Mouse (Mus musculus): ENCODE results near the gene Cchcr1. TPM values are rescaled to one million over a fixed set of nuclear protein-coding genes. Genes with fewer than 3 reads are reported as not detected.
"Not testable (repeated sequence)": the region's sequence is repeated elsewhere in the genome, so short reads cannot be mapped to it uniquely, and the experiment has no call there.

Gene Cchcr1
- polyA plus RNA-seq (2015; fragmentation: Nextera tagmentation; extraction: Ambion mirVana): 15.4 and 15.8 TPM in 2 replicates

- H3K27ac ChIP-seq: peak within 1 kb of the TSS; percentile 65; the same call in 1 of the 2 replicates
- ATAC-seq: peak; percentile 98
Measured at GRCm38 (mm10) chr17:35516652-35517500, at the start of gene Cchcr1, which contains the start of gene Tcf19. Gene Cchcr1 (plus strand): TSS chr17:35517100. Gene Tcf19 (minus strand): TSS chr17:35516824.

GRCm38 (mm10) chr17:35468936-35469335 is 48.0 kb upstream of the Cchcr1 start:
- ATAC-seq: not testable (repeated sequence)
- WGBS: 69% methylated on average over 3 of the region's 3 CpGs

More at GRCm38 (mm10) chr17:35516652-35517500, at the start of gene Cchcr1, which contains the start of gene Tcf19:
- H3K27me3 ChIP-seq (replicated peaks): no peaks in the 10 kb centered on the region
- H3K4me1 ChIP-seq (replicated peaks): peaks cover 21% of the 10 kb centered on the region
- H3K9ac ChIP-seq: peak within 1 kb of the TSS; percentile 64
- under 1% methylated on average over 66 of the region's 67 CpGs for WGBS
- no peaks in the 10 kb centered on the region for H3K36me3 ChIP-seq
- no peaks in the 10 kb centered on the region for H3K9me3 ChIP-seq
- peak within 1 kb of the TSS; percentile 58 for H3K4me3 ChIP-seq (replicated peaks)
- H3K4me2 ChIP-seq (replicated peaks): peak within 1 kb of the TSS; percentile 87

GRCm38 (mm10) chr17:35469842-35470751 is 46.8 kb upstream of the Cchcr1 start, which contains the start of gene H2-Q10:
Gene H2-Q10 (plus strand): TSS chr17:35470089.
- no peaks in the 10 kb centered on the region for H3K9me3 ChIP-seq
- peaks cover 20% of the 10 kb centered on the region for H3K27me3 ChIP-seq (replicated peaks)
- peak within 1 kb of the TSS; percentile 92 for H3K4me2 ChIP-seq (replicated peaks)
- H3K27ac ChIP-seq: no peak within 1 kb of the TSS
- H3K4me3 ChIP-seq (replicated peaks): peak within 1 kb of the TSS; percentile 43
- 1% methylated on average over 80 of the region's 80 CpGs for WGBS
- no peaks in the 10 kb centered on the region for H3K36me3 ChIP-seq
- H3K9ac ChIP-seq: peak within 1 kb of the TSS; percentile 31
- ATAC-seq: peak; percentile 84
- H3K4me1 ChIP-seq (replicated peaks): peaks cover 11% of the 10 kb centered on the region; the same call in 1 of the 2 replicates

More at GRCm38 (mm10) chr17:35468936-35469335, 48.0 kb upstream of the Cchcr1 start:
- not testable (repeated sequence) for H3K36me3 ChIP-seq; H3K4me3 ChIP-seq (replicated peaks); H3K27ac ChIP-seq; H3K4me2 ChIP-seq (replicated peaks); H3K9me3 ChIP-seq; H3K9ac ChIP-seq
- Histone ChIP-seq H3K4me1 (replicated peaks) (peaks cover 11% of the 10 kb centered on the region; the same call in 1 of the 2 replicates), H3K27me3 (replicated peaks) (peaks cover 20% of the 10 kb centered on the region)

- Histone ChIP-seq H3K9me3 (no peaks in the 10 kb centered on the region), H3K4me1 (replicated peaks) (no peaks in the 10 kb centered on the region), H3K27me3 (replicated peaks) (no peaks in the 10 kb centered on the region), H3K27ac (no peak overlapping the region), H3K9ac (no peak overlapping the region), H3K36me3 (no peaks in the 10 kb centered on the region), H3K4me2 (replicated peaks) (no peak overlapping the region), H3K4me3 (replicated peaks) (no peak overlapping the region)
- 0 out of 2 replicates have a peak, but pooled peaks have one; percentile 51 for ATAC-seq
- under 1% methylated on average over 9 of the region's 9 CpGs for WGBS
Measured at GRCm38 (mm10) chr17:35484066-35484465, 32.8 kb upstream of the Cchcr1 start.

- WGBS: 25% methylated on average over 4 of the region's 4 CpGs
- H3K4me2 ChIP-seq (replicated peaks): no peak overlapping the region
Measured at GRCm38 (mm10) chr17:35485702-35486101, 31.2 kb upstream of the Cchcr1 start.

GRCm38 (mm10) chr17:35486726-35487125 is 30.2 kb upstream of the Cchcr1 start:
- WGBS: 39% methylated on average over 10 of the region's 10 CpGs
- Histone ChIP-seq H3K4me2 (replicated peaks) (no peak overlapping the region), H3K27ac (no peak overlapping the region), H3K4me1 (replicated peaks) (no peaks in the 10 kb centered on the region), H3K9me3 (no peaks in the 10 kb centered on the region), H3K36me3 (no peaks in the 10 kb centered on the region), H3K27me3 (replicated peaks) (no peaks in the 10 kb centered on the region), H3K4me3 (replicated peaks) (no peak overlapping the region), H3K9ac (no peak overlapping the region)
- no peak for ATAC-seq

More at GRCm38 (mm10) chr17:35485702-35486101, 31.2 kb upstream of the Cchcr1 start:
- ATAC-seq: no peak
- Histone ChIP-seq H3K36me3 (no peaks in the 10 kb centered on the region), H3K4me3 (replicated peaks) (no peak overlapping the region), H3K9ac (no peak overlapping the region), H3K27me3 (replicated peaks) (no peaks in the 10 kb centered on the region), H3K4me1 (replicated peaks) (no peaks in the 10 kb centered on the region), H3K27ac (no peak overlapping the region), H3K9me3 (no peaks in the 10 kb centered on the region)

- Histone ChIP-seq H3K4me2 (replicated peaks) (no peak overlapping the region), H3K4me3 (replicated peaks) (no peak overlapping the region), H3K9ac (no peak overlapping the region), H3K27me3 (replicated peaks) (no peaks in the 10 kb centered on the region), H3K36me3 (no peaks in the 10 kb centered on the region), H3K9me3 (no peaks in the 10 kb centered on the region), H3K4me1 (replicated peaks) (no peaks in the 10 kb centered on the region), H3K27ac (no peak overlapping the region)
- WGBS: 97% methylated on average over 2 of the region's 2 CpGs
- ATAC-seq: no peak
Measured at GRCm38 (mm10) chr17:35488041-35488440, 28.9 kb upstream of the Cchcr1 start.

GRCm38 (mm10) chr17:35490320-35490719 is 26.6 kb upstream of the Cchcr1 start:
- H3K4me1 ChIP-seq (replicated peaks): no peaks in the 10 kb centered on the region
- H3K4me2 ChIP-seq (replicated peaks): no peak overlapping the region
- H3K9ac ChIP-seq: no peak overlapping the region
- H3K9me3 ChIP-seq: no peaks in the 10 kb centered on the region
- H3K36me3 ChIP-seq: no peaks in the 10 kb centered on the region
- H3K27ac ChIP-seq: no peak overlapping the region
- 75% methylated on average over 5 of the region's 5 CpGs for WGBS
- no peak overlapping the region for H3K4me3 ChIP-seq (replicated peaks)
- no peak for ATAC-seq
- H3K27me3 ChIP-seq (replicated peaks): no peaks in the 10 kb centered on the region

GRCm38 (mm10) chr17:35497124-35497523 is 19.8 kb upstream of the Cchcr1 start:
- Histone ChIP-seq H3K27me3 (replicated peaks) (no peaks in the 10 kb centered on the region), H3K9me3 (no peaks in the 10 kb centered on the region), H3K27ac (no peak overlapping the region), H3K4me3 (replicated peaks) (no peak overlapping the region), H3K9ac (no peak overlapping the region), H3K36me3 (no peaks in the 10 kb centered on the region), H3K4me1 (replicated peaks) (no peaks in the 10 kb centered on the region), H3K4me2 (replicated peaks) (no peak overlapping the region)
- 91% methylated on average over 7 of the region's 7 CpGs for WGBS
- no peak for ATAC-seq

GRCm38 (mm10) chr17:35502226-35502625 is 14.7 kb upstream of the Cchcr1 start:
- Histone ChIP-seq H3K4me2 (replicated peaks) (no peak overlapping the region), H3K27ac (no peak overlapping the region), H3K4me3 (replicated peaks) (no peak overlapping the region), H3K9me3 (no peaks in the 10 kb centered on the region), H3K36me3 (no peaks in the 10 kb centered on the region), H3K27me3 (replicated peaks) (peaks cover 10% of the 10 kb centered on the region; the same call in 1 of the 2 replicates), H3K4me1 (replicated peaks) (no peaks in the 10 kb centered on the region), H3K9ac (no peak overlapping the region)
- no peak for ATAC-seq
- WGBS: 22% methylated on average over 6 of the region's 6 CpGs

GRCm38 (mm10) chr17:35502762-35503161 is 14.1 kb upstream of the Cchcr1 start:
- no peak for ATAC-seq
- Histone ChIP-seq H3K9ac (no peak overlapping the region), H3K4me2 (replicated peaks) (no peak overlapping the region), H3K4me3 (replicated peaks) (no peak overlapping the region), H3K9me3 (no peaks in the 10 kb centered on the region), H3K36me3 (no peaks in the 10 kb centered on the region), H3K27me3 (replicated peaks) (peaks cover 10% of the 10 kb centered on the region; the same call in 1 of the 2 replicates), H3K27ac (no peak overlapping the region), H3K4me1 (replicated peaks) (no peaks in the 10 kb centered on the region)
- 52% methylated on average over 5 of the region's 5 CpGs for WGBS

GRCm38 (mm10) chr17:35503849-35504248 is 13.1 kb upstream of the Cchcr1 start:
- Histone ChIP-seq H3K27me3 (replicated peaks) (peaks cover 10% of the 10 kb centered on the region; the same call in 1 of the 2 replicates), H3K9me3 (no peaks in the 10 kb centered on the region), H3K27ac (no peak overlapping the region), H3K36me3 (no peaks in the 10 kb centered on the region), H3K4me2 (replicated peaks) (no peak overlapping the region), H3K9ac (no peak overlapping the region), H3K4me3 (replicated peaks) (no peak overlapping the region), H3K4me1 (replicated peaks) (no peaks in the 10 kb centered on the region)
- ATAC-seq: no peak
- 35% methylated on average over 5 of the region's 5 CpGs for WGBS

Measured in intestine, embryonic 15.5 days (tissue).